Mouse (Mus musculus) embryonic fibroblast, embryonic 13.5 days (primary cell): ENCODE measurements around the gene A630076J17Rik.

Experiments
- CTCF ChIP-seq: IDR thresholded peaks from 2 replicates; pipeline ENCODE4 v1.5.1; 2011; ENCODE audit warnings: mild to moderate bottlenecking, control low read depth, low read length, moderate library complexity, borderline replicate concordance; ENCODE audit not compliant: insufficient read depth
- POLR2A ChIP-seq: IDR thresholded peaks from 2 replicates; pipeline ENCODE4 v1.6.1; 2011; ENCODE audit warnings: low read depth, mild to moderate bottlenecking, control low read depth, low read length, moderate library complexity

DNA sequence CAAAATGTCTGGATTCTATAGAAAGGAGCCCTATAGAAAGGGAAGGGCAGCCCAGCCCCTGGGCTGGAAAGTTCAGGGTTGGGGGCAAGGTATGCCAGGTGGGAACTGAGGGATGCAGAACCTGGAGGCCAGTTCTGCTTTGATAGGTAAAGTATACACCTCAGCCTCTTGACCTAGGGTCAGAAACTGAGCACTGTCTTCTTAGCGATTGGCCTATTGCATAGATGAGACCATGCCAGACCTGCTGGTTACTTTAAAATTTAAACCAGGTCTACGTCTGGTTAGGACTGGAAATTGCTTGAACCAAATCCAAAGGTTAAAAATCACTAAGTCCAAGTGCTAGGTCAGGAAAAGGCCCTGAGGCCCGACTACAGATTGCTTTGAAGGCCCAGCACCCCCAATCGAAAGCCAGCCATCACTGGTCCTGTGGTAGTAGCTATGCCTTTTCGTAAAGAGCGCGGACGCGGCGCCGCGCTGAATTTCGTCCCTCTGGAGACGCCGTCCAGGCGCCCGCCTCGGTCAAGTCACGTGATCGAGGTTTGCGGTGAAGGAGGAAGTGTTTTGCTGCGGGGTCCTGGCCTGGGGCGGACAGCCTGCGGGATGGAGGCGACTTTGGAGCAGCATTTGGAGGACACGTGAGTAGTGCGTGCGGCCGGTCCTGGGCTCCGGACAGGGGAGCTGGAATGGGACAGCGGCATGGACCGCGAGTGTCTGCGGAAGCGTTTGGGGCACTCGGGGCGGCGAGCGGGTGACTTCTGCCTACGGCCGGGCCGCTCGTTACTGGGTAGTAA is 48.3 kb downstream of the A630076J17Rik start, which contains the start of gene Lamtor5:
- TF ChIP-seq CTCF, result no peak
- peak; percentile 46 for TF ChIP-seq POLR2A
